Mouse (Mus musculus): ENCODE data around the gene Phlda3.

The Phlda3 gene

DNA sequence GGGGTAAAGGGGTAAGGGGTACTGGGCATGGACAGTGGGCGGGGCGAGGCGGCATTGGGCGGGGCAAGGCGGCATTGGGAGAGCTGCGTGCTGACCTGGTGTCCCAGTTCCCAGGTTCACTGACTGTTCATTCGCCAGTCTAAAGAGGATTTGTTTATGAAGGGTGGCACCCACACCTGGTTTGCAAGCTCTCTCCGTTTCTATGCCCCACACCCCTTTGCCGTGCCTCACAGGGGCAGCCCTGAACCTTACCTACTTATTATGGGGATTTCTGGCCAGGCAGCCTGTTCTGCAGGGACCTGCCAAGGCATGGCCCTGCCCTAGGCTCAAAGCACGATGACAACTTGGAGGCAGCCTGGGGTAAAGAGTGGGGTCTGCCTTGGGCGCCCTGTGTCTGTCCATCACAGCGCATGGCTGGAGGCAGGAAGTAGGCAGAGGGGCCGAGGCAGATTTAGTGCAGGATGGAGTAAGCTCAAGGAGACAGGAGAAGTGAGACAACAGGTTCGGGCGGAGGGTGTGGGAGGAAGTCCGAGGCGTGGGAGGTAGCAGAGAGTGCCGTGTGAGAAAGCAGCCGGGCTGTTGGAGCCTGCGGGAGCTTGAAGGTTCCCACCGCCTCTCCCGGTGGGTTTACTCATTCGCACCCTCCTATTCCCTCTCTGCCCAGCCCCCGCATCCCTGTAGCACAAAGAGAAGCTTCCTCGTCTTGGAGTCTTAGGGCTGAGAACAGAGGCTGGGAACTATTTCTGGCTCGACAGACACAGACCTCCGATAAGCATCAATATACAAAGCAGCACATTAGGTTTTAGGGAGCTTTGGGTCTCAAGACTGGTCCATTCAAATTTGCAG is 27.7 kb downstream of the Phlda3 start:
- peak; percentile 60 for DNase-seq (ENCODE audit: low spot score)

DNA sequence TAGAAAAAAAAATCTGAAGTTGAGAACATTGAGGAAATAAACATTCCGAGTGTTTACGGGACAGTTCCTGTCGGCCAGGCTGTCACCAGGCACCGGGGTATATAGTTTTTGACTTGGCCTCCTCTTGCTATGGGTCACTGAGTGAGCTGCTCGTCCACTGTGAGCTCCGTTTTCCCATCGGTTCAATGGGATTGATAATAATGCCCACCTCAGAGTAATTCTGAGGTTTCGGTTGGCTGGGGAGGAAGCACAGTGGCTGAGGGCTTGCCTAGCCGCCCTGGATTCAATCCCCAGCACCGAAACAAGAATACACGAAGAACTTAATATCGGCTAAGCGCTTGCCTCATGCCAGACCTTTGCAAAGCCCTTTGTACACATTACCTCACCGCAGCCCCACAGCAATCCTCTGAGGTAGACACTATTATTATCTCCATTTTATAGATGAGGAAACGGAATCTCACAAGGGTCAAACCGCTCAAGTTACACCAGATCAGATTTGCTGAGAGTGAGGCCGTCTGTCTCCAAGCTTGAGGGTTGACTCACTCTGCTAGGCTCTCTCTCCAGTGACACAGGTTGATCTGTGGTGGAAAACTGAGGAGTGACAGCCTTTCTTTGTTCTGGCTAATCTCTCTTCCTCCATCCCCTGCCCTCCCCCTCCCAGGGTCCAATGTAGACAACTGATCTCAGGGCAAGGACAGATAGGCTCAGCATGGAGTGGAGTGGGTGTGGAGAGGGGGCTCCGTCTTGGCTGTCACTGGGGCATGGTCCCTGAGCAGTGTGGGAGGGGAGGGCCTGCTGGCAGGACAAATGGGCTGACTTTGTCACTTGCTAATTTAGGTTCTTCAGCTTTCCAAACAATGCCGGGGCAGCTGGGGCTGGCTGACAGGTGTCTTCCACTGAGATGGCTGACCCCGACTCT is 28.6 kb downstream of the Phlda3 start:
- DNase-seq (ENCODE audit: low spot score): no peak

DNA sequence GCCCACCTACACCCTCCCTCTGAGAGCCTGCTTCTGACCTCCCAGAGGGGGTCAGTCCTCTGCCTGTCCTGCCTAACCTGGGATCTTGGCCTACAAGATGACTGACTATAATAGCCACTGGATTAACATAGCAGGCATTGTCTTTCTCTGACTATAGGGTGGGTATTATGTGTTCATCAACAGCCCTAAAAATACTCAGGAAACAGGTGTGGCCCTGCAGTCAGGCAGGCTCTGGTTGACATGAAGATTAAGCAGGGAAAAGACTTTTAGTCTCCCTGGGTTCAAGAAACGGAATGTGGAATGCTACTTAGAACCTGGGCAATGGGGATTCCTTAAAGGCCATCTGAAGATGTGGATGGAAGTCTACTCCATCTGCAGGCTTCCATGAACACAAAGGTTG is 32.6 kb downstream of the Phlda3 start:
- no peak for DNase-seq (ENCODE audit: low spot score)

- no peak for DNase-seq (ENCODE audit: low spot score)
These were observed 33.2 kb downstream of the Phlda3 start for GRCm38 (mm10) chr1:135799109-135799627.

DNA sequence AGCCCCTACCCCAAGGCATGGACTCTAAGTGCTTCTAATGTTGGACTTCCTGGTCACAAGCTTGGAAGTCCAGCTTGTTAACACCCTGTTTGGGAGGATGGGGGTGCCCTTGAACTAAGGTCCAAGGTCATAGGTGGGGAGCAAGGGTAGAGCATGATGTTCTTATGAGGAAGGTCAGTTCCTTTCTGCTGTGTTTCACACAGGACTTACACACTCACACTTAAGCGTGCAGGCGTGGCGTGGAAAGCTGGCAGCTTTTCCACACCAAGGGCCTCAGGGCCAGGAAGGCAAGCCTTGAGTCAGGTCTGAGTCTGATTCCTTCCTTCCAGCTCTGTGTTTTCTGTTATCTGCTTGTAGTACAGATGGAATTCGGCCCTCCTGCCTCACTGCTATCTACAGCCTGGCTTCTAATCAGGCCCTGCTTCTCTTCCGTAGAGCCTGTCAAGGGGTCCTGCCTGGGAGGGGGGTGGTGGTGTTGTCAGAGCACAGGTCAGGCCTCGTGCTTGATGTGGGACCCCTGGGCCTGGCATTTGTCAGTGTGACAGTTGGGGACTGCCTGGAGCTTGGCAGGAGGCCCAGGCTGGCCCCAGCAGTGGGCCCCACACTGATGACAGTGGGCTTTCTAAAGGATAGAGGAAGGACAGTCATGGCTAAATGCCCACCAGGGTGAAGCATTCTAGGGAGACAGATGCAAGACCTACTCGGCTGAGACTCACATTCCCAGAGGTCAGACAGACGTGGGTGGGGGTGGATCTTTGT is 34.5 kb downstream of the Phlda3 start:
- no peak for DNase-seq (ENCODE audit: low spot score)

DNA sequence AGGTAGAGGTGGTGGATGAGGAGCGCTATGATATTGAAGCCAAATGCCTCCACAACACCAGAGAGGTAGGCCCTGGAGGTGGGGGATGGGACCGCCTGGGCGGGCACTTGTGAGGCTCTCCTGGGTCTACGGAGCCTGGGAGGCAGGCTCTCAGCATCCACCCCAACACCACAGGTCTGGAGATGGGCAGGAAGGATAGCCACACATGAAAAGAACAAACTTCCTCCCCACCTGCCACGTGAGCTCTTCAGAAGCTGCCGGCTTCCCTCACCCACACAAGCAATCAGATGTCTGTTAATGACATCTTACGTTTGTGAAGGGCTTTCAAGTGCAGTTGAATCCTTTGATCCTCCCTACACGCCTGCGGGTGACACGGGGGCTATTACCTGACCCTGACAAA is 41.6 kb downstream of the Phlda3 start:
- no peak for DNase-seq (ENCODE audit: low spot score)

DNA sequence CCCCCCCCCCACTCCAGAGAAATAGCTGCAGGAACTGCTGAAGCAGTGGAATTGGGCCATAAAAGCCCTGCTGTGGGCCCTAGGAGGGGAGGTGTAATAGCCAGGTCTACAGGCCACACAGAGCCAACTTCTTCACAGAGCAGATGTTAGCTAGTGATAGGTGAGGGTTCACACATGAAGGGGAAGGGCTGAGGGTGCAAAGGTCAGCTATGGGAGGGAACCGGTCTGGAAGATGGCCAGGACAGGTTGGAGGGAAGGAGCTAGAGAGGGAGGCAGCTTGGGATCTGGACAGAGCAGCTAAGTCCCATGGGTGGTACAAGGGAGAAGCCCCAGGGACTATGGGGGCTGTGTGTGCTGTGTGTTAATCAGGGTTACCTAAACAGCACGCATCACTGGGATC is 44.3 kb downstream of the Phlda3 start:
- no peak for DNase-seq (ENCODE audit: low spot score)

GRCm38 (mm10) chr1:135811016-135811646 is 45.2 kb downstream of the Phlda3 start:
- peak; percentile 88 for DNase-seq (ENCODE audit: low spot score)

GRCm38 (mm10) chr1:135812205-135812604 is 46.3 kb downstream of the Phlda3 start:
- no peak for DNase-seq (ENCODE audit: low spot score)

DNA sequence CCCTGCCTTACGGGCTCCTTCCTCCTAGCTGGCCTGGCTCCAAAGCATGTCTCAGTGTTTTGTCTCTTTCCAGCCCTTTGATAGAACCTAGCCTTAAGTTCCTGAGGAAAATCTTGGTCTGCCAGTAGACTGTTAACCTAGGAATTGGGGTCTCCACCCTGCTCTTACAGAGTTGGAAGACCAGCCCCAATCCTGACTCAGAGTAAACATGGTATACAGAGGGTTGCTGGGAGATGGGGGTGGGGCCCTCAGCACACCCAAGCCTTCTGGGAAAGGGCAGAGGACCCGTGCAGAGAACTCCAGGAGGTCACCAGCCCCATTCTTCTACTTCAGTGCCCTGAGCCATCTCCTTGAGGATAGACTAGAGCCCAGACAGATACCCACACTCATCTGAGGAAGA is 46.7 kb downstream of the Phlda3 start:
- no peak for DNase-seq (ENCODE audit: low spot score)

- no peak for DNase-seq (ENCODE audit: low spot score)
These were observed 47.2 kb downstream of the Phlda3 start for GRCm38 (mm10) chr1:135813071-135813470.

DNA sequence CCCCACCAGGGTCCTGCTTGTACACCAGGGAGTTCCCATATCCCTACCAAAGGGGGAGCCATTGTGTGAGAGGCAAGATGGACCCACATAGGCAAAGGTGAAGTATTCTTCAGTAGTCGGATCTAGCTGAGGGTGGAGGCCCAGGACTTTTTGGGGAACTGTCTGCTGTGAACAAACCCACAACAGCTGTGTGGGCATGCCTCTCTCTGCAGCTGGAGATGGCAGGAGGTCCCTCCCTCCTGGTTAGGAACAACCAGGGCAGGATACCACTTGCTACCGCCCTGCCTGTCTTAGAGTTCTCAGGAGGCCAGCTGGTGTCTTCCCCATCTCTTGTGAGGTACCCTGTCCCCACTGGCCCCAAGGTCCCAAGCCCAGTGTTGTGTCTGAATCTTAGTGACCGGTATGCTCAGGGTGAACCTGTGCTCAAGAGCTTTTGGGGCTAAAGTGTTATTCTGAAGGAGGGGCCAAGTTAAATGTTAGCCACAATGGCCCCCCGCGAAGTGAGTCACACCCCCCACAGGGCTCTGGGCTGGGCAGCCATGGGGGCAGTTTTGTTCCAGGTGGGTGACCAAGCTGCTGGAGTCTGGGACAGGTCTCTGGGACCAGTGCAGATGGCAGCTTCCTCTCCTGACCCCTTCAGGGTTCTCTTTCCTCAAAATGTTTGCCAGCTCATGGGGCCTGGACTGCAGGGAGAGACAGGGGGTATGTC is 47.9 kb downstream of the Phlda3 start:
- DNase-seq (ENCODE audit: low spot score): no peak

DNA sequence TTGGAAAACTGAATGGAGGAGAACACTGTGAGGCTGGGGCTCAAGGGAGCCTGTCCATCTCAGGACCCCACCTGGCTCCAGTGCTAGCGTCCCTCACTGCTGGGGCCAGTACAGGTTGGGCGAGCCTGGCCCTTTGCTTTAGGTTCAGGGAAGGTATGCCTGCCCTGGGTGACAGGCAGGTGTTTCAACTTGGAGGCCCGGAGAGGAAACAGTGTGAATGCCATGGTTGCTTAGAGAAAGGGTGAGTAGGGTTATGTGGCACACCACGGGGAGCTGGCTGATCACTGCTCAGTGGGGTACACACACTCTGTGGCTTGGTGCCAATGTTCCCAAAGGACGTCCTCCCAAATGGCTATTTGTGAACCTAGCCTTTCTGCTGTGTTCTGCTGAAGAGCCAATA is 48.6 kb downstream of the Phlda3 start:
- DNase-seq (ENCODE audit: low spot score): no peak

- no peak for DNase-seq (ENCODE audit: low spot score)
These were observed 51.7 kb downstream of the Phlda3 start for GRCm38 (mm10) chr1:135817595-135817994.

DNA sequence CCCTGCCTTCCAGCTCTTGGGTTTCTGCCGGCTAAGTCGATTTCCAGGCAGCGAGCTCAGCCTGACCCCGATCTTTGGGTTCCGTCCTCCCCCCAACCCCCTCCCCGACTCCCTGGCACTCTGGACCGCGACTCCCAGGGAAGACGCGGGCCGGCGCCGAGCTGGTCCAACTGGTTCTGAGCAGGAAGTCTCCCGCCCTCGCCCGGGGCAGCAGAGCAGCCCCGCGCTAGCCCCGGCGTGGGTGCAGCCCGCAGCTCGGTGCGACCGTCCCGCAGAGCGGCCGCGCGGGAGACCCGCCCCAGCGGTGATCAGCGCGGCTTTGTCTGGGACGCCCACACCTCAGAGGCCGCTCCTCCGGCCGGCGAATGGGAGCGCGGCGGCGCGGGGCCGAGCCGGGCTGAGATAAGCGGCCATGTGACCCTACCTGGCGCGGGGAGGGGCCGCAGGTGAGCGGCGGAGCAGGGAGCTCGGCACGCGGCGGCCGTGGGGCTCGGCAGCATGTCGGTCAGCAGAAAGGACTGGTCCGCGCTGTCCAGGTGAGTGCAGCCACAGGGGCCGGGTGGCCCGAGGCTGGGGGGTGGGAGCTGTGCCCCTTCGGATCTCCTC is 52.7 kb downstream of the Phlda3 start, which contains the start of gene Lad1:
Gene Lad1, plus strand, starts transcription at position 118 of the 606 bp plus-strand sequence.
- peak; percentile 67 for DNase-seq (ENCODE audit: low spot score)
